Mouse (Mus musculus): Measurements from ENCODE around the gene Mxd4. TPM values are rescaled to one million over a fixed set of nuclear protein-coding genes. Genes with fewer than 3 reads are reported as not detected.

Gene Mxd4
- 78.7 and 85.4 TPM in 2 replicates for polyA plus RNA-seq (2012; rRNA removed)

DNA sequence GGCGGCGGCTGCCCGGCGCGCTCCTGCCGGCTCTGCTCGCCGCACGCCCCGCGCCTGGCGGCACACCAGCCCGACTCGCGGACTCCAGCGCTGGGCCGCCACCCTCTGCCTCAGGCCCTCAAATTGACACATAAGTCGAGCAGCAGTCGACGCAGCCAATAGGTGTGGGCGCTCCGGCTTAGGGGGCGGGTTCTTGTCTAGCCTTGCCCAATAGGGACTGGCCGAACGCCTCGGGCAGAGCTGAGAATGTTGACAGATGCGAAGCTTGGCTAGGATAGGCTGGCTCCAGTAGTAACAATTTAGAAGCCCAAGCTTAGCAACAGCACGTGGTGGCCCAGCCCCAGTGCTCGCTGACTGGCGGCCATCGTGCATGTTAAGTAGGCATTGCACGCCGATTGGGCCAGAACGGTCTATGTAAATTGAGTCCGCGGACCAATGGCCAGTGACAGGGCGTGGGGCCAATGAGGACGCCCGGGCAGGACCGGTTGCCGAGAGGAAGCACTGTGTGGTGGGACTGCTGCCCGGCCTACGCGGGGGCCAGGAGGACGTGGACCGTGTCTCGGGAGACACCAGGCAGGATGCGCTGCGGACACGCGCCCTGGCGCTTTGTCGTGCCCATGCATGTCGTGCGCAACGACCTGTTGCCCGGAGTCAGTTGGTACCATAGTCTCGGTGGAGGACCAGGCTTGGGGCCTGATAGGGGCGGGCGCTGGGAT, at the start of gene Mxd4:
Mxd4 (minus strand) TSS at position 120 of the 716 bp plus-strand sequence.
- peak; percentile 96 for DNase-seq (ENCODE audit: low spot score)

DNA sequence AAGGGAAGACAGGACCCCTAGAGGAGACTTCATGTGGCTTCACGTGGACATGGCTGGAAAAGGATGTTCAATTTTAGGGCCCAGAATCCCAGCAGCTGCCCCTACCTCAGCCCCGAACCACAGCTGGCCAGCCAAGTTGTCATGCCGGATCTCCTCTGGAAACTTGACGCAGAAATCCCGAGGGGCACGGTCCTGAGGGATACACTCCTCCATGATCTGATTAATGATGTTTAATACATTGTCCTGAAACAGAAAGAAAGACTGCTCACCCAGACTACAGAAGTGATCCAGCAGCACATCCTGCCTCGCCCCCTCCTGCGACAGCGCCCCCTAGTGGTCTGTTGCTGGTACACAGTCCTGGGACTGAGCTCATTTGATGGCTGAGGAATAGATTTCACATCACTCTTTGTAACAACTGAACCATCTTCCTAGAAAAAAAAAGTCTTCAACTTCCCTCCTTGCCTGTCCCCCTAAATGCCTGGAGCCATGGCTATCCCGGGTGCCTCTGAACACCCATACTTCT, 48.4 kb upstream of the Mxd4 start:
- no peak for DNase-seq (ENCODE audit: low spot score)

DNA sequence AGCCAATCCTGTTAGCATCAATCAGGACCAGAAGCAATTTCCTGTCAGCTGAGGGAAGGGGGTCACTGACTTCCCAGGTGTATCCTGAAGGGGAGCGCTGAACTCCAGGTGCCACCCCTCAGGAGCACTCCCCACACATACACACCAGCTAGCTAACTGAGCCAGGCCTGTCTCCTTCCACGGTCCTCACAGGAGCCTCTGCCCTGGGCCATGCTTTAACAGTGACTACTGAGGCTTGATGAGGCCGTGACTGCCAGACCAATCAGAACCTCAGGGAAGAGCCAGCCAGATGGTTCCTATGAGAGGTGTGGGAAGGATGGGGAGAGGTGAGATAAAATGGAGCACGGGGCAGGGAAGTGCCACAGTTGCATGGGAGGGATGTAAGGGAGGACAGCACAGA, 47.5 kb upstream of the Mxd4 start:
- no peak for DNase-seq (ENCODE audit: low spot score)

DNA sequence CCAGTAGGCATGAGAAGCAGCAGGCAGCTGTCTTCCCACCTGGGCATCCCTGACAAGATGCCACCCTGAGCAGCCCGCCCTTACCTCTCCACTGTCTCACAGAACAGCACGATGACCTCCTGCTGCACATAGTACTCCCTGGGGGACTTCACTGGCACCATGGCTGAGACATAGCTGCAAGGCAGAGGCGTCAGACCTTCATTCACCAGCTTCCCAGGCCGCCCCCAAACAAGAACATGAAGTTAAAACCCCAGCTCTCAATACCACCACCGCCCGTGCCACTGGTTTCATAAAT, 45.6 kb upstream of the Mxd4 start:
- DNase-seq (ENCODE audit: low spot score), result no peak

DNA sequence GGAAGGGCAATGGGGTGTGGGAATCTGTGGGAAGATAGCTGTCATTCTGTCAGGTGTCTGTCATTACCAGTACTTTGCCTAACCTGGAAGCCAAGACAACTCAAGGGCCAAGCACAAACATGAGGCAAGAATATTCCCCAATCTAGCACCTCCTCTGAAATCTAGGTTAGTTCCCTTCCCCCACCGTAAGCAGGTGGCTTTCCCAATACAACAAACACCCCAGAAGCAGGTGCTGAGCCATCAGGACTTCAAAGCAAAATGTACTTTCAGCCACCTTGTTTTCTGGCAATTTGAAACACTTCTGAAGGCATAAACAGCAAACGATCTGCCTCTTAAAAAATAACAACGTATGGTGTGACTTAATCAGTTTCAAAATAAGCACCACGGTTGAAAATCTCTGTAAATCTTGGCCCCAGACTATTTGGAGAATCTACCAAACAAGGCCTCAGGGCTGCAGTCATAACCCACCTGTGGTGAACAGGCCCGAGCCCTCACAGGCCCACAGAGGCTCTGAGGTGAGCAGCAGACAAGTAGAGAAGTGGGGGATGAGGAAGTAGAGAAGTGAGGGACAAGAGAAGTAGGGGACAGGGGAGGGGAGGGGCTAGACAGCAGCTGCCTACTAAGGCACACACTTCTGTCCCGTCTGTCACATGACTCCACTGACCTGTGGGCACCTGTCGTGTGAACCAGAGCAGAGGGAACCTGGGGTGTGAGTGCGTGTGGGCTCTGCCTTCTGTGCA, 45.1 kb upstream of the Mxd4 start:
- no peak for DNase-seq (ENCODE audit: low spot score)

DNA sequence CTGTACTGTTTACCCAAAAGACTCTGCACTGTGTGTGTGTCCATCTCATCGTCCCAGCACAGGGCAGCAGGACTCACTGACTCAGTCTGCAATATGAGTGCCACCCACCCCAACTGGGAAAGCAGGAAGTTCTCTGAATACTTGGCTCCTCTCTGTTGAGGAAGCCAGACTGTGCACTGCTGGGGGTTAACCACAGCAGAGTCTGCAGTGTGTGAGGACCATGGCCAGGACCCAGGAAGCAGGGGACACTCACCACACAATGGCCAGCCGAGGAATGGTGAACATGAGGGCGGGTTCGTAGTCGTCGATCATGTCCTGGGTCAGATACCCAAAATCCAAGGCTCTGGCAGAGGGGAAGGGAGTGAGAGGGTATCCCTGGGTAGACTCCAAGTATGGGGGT, 44.4 kb upstream of the Mxd4 start:
- no peak for DNase-seq (ENCODE audit: low spot score)

DNA sequence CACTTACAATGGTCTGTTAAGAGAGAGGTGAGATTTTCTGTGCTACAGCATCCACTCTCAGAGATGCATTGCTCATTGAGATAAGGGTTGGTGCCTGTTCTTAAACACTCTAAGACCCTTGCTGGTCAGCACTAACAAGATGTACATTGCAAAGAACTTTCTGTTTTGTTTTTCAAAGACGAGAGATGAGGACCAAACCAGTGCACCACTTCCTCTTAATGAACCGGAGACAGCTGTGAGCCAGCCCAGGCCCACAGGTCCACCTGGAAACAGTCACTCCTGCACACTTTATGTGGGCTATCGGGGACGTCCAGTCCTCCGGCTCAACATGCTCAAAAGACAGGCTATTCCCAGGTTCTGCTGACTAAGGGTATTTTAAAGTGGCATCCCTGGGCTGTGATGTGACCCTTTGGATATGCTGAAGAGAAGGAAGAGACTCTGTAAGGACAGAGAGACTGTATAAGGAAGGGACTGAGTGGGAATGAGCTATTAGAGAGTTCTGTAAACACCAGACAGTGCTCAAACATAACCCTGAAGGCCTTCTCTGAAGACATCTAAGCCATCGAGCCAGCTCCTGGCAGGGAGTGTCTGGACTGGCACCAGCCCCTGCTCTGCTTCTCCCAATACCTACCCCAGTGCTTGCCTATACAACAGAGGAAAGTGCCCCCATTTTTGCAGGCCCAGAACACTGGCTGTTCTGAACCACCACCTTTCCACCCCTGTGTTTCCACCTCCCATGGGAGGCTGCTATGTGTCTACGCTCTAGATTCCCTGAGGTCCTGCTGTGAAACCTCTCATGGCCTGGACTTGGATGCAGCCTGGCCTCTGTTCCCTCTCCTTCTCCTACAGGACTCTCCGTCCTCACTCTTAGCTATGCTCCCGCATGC, 43.3 kb upstream of the Mxd4 start:
- DNase-seq (ENCODE audit: low spot score), result no peak

DNA sequence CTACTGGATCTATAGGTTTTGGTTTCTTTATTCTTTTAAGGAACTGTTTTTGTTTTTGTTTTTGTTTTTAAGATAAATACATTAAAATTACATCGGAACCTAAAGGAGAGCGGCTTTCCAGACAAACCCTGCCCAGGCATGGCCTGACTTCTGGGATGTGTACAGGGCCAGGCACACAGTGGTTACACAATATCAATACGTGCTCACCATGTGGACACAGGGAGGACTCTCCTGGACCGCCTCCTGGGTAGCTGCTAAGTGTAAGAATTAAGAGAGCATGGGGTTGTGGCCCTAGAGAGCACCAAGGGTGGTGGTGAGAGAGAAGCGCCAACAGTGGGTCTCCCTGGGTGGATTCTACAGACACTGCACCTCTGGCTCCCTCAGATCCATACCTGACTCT, 42.0 kb upstream of the Mxd4 start:
- DNase-seq (ENCODE audit: low spot score), result no peak

DNA sequence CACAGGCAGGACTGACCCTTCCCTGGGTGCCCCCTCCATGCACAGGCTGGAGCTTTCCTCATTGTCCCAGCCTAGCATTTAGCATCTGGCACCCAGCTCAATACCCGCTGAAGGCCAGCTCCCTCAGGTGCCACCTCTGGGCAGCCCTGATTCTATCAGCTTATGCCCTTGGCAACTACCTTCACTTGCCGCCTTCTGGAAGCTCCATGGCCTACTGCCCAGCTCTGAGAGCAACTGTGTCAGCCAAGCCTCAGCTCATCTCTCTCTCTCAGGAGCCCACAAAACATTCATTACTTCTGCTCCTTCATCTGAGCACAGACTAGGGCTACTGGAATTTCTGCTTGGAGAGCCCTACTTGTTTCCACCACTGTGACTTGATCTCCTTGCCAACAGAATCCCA, 38.0 kb upstream of the Mxd4 start:
- DNase-seq (ENCODE audit: low spot score), result no peak

DNA sequence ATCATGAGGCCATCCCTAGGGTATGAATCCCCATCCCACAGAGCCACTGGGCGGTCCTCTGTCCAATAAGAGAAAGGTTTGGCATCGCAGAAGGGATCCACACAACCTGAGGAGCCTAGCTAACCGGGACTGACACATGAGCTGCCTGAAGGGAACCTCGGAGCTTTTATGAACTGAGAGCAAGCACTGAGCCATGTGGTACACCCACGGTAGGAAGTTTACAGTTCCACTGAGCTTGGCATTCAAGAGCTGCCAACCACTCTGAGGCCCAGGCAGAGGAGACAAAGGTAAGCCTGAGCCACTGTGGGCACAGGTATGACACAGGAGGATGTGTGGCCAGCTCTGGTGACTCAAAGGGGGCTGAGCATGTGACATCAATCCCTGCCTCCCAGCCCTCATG, 37.0 kb upstream of the Mxd4 start:
- no peak for DNase-seq (ENCODE audit: low spot score)

DNA sequence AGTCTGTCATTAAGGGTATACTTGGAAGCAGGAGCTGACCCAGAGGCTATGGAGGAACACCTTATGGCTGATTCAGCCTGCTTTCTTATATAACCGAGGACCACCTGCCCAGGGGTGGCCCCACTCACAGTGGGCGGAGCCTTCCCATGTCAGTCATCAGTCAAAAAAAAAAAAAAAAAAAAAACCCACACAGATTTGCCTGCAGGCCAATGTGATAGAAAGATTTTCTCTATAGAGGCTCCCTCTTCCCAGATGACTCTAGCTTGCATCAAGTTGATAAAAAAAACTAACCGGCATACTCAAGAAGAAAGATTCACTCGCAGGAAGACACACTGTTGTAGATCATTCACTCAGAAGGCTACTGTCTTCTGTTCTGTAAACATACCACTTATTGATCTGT, 32.5 kb upstream of the Mxd4 start:
- no peak for DNase-seq (ENCODE audit: low spot score)

DNA sequence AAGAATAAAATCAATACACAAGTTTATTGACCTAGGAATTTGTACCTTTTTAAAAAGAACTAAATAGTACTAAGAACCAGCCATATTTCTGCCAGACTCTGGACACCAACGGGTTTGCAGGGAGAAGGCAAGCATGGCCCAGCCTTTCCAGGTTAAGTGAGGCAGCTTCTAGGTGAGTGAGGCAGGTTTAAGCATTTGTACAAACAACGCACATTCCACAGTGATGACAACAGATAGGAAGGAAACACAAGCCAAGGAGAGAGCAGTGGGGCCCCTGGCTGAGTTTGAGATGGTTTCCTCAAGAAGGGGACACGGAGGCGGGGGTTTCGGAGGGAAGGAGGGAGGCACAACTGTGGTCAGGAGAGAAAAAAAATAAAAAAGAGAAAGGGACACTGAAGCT, 31.2 kb upstream of the Mxd4 start:
- DNase-seq (ENCODE audit: low spot score), result no peak

DNA sequence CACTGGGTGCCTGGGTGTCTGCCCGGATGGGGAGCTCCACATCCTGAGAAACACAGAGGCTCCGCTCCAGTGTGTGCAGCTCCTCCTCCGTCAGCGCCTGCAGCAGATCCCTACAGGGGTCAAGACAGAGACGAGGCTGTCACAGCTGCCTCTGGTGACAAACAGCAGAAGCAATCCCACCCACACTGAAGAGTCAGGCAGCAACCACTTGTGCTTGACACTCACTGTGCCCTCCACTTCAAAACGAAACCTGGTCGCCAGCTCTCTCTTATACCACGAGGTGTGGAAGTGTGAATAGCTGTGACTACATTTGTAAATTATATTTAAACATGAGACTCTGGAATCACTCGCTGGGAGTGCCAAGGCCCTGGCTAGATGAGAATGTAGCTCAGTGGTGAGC, 30.2 kb upstream of the Mxd4 start:
- no peak for DNase-seq (ENCODE audit: low spot score)

DNA sequence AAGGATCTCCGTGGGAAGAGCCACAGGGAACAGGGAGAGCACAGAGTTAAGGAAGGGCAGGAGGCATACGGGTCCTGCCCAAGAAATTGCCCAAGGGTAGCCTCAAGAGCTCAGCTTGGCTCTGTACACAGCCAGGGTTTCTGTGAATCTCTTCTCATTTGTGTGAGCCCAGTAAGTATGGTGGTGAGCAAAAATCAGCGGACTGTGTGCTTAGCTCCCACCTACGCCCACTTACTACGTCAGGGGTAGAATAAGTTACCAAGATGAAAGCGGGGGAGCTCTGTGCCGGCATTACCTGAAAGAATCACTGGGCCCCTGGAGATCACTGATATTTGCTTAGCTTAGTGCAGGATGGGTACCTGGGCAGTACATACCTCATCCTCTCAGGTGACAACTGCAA, 28.5 kb upstream of the Mxd4 start:
- no peak for DNase-seq (ENCODE audit: low spot score)

DNA sequence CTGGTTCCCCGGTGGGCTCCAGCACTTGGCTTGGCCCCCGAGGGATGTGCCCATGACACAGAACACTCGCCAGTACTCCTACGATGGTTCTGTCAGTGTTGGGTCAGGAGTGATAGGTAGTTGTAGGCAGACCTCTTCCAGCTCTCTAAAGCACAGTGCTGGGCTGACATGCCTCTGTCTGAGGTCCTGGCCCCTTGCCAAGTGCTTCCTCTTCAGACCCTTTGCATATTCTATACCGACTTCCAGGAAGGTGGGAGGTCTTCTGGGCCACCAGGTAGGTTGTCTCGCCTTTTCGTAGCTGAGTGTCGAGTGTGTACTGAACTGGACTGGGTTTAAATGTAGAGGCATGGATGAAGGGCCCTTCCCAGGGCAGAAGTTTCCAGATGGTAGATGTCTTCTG, 26.1 kb upstream of the Mxd4 start:
- no peak for DNase-seq (ENCODE audit: low spot score)

DNA sequence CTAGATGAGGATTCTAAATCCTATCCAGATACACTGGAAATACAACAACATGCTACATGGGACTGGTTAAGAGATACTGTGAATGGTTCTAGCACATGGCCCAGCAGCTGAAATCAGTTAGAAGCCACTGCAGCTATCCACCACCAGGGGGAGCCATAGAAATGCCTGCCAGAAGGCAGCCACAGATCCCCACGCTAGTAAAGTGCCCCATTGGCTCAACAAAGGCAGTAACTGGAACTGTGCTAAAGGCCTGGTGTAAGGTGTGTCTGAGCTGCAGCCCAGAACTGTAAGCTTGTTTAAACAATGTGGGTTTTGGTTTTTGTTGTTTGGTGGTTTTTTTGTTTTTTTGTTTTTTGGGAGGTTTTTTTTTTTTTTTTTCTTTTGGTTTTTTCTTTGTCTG, 22.8 kb upstream of the Mxd4 start:
- no peak for DNase-seq (ENCODE audit: low spot score)

DNA sequence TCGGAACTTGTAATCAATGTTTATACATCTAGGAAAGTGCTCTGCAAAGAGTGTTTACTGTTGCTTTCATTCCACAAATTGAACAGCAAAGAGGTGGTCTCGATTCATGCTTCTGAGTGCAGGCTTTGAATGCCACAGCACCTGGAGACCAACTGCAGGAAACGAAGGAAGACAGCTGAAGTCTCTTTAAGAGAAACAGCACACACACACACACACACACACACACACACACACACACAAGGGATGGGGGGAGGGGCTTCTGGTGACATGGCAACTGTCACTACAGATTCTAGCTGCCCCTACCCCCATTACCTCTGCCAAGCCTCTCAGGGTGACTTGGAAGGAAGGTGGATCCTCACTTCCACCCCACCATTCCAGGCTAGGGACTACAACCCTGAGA, 20.0 kb upstream of the Mxd4 start:
- DNase-seq (ENCODE audit: low spot score), result no peak

DNA sequence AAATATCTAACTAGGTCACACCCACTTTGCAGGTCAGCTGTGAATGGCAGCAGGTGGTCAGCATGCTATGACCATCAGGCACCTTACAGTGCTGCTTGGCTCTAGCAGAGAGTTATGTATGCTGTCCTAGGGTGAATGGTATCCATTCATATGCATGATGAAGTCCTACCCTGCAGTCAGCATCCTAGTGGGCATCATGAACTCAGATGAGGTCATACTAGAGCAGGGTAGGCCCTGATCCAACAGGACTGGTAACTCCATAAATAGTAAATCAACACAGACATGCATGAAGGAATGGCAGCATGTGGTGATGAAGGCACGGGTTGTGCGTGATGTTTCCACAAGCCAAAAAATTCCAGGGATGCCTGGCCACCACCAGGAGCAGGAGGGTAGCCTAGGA, 18.3 kb upstream of the Mxd4 start:
- DNase-seq (ENCODE audit: low spot score), result no peak

DNA sequence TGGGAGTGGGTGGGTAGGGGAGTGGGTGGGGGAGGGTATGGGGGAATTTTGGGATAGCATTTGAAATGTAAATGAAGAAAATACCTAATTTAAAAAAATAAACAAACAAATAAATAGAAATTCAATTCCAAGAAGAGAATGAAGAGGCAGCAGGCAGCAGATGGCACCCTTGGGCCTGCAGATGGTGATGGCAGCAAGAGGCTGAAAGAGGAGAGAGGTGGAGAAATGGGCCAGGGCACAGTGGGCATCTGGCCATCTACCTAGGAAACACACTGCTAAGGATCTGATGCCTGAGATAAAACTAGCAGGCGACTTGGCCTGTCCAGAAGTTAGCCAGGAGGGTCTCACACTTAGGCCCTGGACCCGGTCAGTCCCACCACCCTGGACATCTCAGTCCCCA, 17.4 kb upstream of the Mxd4 start:
- DNase-seq (ENCODE audit: low spot score), result no peak

DNA sequence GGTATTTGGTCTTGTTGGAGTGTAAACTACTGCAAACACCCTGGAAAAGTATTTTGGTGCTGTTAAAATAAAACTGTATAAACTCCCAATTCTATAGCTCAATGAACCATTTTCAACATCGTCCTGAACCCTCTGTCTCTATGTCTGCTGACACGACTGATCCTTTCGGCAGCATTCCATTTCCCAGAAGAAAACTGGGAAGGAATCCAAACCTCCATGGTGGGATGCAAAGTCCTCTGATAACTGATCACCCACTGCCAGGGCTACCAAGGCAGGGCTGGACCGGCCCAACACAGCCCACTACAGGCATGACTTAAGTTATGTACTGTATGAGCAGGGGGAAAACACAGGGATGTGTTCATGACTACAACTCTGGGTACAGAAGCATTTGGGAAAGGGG, 14.5 kb upstream of the Mxd4 start:
- no peak for DNase-seq (ENCODE audit: low spot score)

DNA sequence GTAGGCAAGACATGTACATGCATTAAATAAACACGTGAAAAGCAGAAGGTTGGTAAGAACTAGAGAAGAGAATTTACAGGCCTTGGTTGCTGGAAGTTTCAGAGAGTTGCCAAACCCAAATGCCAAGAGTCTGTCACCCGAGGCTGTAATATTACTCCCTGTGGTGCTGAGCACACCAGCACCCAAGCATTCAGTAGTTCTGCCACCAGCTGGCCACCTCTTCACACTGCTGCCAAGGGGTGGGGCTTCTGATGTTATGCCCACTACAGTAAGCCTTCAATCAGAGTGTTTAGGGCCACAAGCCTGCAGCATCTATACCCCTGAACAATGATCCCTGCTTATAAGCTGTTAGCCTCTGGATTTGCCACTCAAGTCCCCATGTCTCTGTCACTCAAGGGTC, 13.9 kb upstream of the Mxd4 start:
- no peak for DNase-seq (ENCODE audit: low spot score)

DNA sequence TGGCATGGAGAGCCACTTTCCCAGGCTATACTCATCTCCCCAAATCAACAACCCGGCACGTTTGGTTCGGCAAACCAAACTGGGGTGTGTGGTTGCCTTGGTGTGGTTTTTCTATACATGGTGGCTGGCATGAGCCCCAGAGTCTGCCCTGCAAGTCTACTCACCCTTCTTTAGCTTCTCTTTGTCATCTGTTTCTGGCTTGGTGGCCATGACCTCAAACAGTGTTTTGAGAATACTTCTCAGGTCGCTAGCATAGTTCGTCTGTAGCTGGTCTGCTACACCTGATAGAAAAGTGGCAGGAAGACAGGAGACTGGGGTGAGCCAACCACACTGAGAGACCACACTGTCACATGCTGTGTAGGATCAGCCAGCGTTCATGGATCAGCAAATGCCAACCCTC, 11.1 kb upstream of the Mxd4 start:
- DNase-seq (ENCODE audit: low spot score), result no peak

DNA sequence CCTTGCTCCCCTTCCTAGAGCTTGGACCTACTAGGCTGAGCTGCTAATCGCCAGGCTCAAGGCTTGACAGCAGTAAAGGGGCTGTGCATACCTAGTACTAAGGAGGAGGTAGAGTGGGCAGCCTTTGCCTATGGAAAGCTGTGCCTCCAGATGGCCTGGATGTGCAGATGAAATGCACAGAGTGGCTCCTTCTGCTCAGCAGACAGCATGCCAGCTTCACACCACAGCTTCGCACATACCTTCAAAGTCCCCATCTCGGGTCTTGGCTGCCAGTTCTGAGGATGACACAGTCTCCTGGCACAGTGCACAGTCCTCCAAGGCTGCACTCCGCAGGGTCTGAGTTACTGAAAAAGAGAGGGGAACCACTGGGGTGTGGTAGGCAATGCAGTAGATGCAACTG, 9.7 kb upstream of the Mxd4 start:
- DNase-seq (ENCODE audit: low spot score), result no peak
